Mouse (Mus musculus) neutrophil, adult 5-6 weeks (primary cell): Measurements from ENCODE around the gene Olfr523. TPM values are rescaled to one million over a fixed set of nuclear protein-coding genes. Genes with fewer than 3 reads are reported as not detected.

ENCODE experiments used
- ATAC-seq: fragments of 151-379, 151-347 bp; 2 replicates; pipeline ENCODE4 v1.8.0; 2017; ENCODE audit warnings: mild to moderate bottlenecking, moderate TSS enrichment; ENCODE audit not compliant: insufficient number of reproducible peaks, poor library complexity, low FRiP score, severe bottlenecking; ENCODE audit errors: extremely low read depth
- total RNA-seq: library from RNA; stranded (forward); fragments of 200-1000 nt; gene quantifications from 2 replicates; pipeline ENCODE4 v1.2.3, GENCODE M21; 2017

Olfr523 gene
- total RNA-seq, 1 experiment from 2014 or later = 0.23 TPM

DNA sequence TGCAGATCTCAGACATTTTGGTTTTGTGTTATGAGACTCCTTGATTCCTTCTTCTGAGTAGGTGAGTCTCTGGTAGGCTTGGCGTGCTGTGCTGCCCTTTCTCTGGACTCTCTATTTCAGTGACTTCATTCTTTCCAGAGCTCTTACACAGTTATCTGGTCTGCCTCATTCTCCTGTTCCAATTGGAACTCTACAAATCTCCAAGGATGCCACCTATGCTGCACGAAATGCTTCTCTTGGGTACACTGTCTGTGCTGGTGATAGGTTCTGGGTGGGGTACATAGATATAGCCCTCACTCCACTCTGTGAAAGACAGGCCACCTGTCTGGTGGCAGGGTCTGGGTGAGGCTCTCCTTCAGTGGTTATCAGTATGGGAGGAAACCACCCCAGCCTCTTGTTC is 45.0 kb downstream of the Olfr523 start, which contains the start of gene Cd163l1:
TSS of gene Cd163l1 (plus strand) at position 301 of the 400 bp plus-strand sequence.
- no peak for ATAC-seq

DNA sequence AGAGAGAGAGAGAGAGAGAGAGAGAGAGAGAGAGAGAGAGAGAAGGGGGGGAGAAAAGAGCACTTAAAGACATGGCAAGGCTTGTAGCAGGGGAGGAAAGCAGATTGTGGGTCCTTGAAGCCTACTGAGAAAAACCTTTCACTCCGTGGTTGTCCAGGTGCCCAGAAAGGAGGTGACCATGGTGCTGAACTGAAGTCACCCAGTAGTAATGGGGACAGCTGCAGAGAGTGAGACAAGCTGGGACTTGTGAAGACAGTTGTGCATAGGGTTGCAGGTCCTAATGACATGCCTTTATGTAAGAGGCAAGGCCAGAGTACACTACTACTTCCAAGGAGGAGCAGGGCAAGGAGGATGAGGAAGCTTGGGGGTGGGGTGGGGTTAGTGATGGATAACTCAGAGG is 46.3 kb downstream of the Olfr523 start:
- ATAC-seq = no peak

DNA sequence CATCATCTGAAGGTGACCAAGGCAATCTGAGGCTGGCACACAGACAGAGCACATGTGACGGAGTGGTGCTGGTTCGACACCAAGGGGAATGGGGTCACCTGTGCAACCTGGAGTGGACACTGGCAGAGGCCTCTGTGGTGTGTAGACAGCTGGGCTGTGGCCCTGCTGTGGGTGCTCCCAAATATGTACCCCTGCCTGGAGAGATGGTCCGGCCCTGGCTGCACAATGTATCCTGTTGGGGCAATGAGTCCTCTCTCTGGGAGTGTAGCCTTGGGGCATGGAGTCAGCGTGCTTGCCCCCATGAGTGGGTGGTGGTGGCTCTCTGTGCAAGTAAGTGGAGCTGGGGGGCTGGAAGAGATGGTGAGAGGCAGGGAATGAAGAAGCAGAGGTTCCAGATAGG is 47.4 kb downstream of the Olfr523 start:
- ATAC-seq = no peak

DNA sequence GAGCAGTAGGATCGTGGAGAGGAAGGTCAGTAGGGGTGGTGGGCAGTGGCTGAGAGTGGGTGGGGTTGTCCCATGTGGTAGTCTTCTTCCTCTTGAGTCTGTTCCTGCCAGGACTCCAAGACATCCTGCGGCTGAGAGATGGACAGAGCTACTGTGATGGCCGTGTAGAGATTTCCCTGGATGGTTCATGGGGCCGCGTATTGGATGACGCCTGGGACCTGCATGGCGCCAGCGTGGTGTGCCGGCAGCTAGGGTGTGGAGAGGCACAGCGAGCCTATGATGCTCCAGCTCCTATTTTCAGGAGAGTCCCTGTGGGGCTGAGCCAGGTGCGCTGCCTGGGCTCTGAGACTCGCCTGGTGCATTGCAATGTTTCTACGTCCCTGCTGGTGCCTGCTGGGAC is 51.2 kb downstream of the Olfr523 start:
- ATAC-seq = no peak

Other genes with a start within 250 kb of the Olfr523 start
- not detected in 2 replicates for gene Utf1, start 229.4 kb upstream of the Olfr523 start, total RNA-seq
- 2.2 TPM in 2 replicates for gene 6430531B16Rik, start 194.5 kb upstream of the Olfr523 start, total RNA-seq
- 217 and 224 TPM in 2 replicates for gene Adam8, start 180.7 kb upstream of the Olfr523 start, total RNA-seq
- gene Zfp511, start 136.8 kb upstream of the Olfr523 start, total RNA-seq = 22.7 and 27.9 TPM in 2 replicates
- 15.6 and 16.8 TPM in 2 replicates for gene Tubgcp2, start 136.5 kb upstream of the Olfr523 start, total RNA-seq
- not detected in 2 replicates for gene Msx3, start 124.1 kb upstream of the Olfr523 start, total RNA-seq
- gene Caly, start 90.7 kb upstream of the Olfr523 start, total RNA-seq = not detected in 2 replicates
- gene Prap1, start 79.8 kb upstream of the Olfr523 start, total RNA-seq = not detected in 2 replicates
- gene Fuom, start 70.8 kb upstream of the Olfr523 start, total RNA-seq = 1.9 TPM in 1 of 2 replicates, not detected in the other
- gene Paox, start 57.4 kb upstream of the Olfr523 start, total RNA-seq = 2.2 and 4.9 TPM in 2 replicates
- gene Echs1, start 56.7 kb upstream of the Olfr523 start, total RNA-seq = 20.0 and 45.2 TPM in 2 replicates
- 5.0 and 13.8 TPM in 2 replicates for gene Mtg1, start 35.7 kb upstream of the Olfr523 start, total RNA-seq
- not detected in 2 replicates for gene Sprn, start 18.3 kb upstream of the Olfr523 start, total RNA-seq
- gene Olfr522, start 8.5 kb upstream of the Olfr523 start, total RNA-seq = not detected in 2 replicates
- gene Olfr524, start 32.7 kb downstream of the Olfr523 start, total RNA-seq = not detected in 2 replicates
- gene Cd163l1, start 45.0 kb downstream of the Olfr523 start, total RNA-seq = 0.47 and 1.6 TPM in 2 replicates
- 4.4 and 4.7 TPM in 2 replicates for gene 5830411N06Rik, start 74.1 kb downstream of the Olfr523 start, total RNA-seq
- gene Olfr525, start 147.6 kb downstream of the Olfr523 start, total RNA-seq = not detected in 2 replicates
- 0.37 TPM in 1 of 2 replicates, not detected in the other for gene Olfr527, start 160.8 kb downstream of the Olfr523 start, total RNA-seq
- not detected in 2 replicates for gene Olfr60, start 188.5 kb downstream of the Olfr523 start, total RNA-seq
- gene Olfr530, start 203.1 kb downstream of the Olfr523 start, total RNA-seq = not detected in 2 replicates
- not detected in 2 replicates for gene Olfr531, start 229.7 kb downstream of the Olfr523 start, total RNA-seq
- gene Olfr532, start 248.4 kb downstream of the Olfr523 start, total RNA-seq = not detected in 2 replicates